Mouse (Mus musculus): ENCODE measurements around the gene Tceal9. TPM values are rescaled to one million over a fixed set of nuclear protein-coding genes. Genes with fewer than 3 reads are reported as not detected.
"Not testable (repeated sequence)": the region's sequence is repeated elsewhere in the genome, so short reads cannot be mapped to it uniquely, and the experiment has no call there.

Tceal9 gene
- 327 and 338 TPM in 2 replicates for polyA plus RNA-seq (2016; fragmentation: Nextera tagmentation; extraction: Ambion mirVana)

DNA sequence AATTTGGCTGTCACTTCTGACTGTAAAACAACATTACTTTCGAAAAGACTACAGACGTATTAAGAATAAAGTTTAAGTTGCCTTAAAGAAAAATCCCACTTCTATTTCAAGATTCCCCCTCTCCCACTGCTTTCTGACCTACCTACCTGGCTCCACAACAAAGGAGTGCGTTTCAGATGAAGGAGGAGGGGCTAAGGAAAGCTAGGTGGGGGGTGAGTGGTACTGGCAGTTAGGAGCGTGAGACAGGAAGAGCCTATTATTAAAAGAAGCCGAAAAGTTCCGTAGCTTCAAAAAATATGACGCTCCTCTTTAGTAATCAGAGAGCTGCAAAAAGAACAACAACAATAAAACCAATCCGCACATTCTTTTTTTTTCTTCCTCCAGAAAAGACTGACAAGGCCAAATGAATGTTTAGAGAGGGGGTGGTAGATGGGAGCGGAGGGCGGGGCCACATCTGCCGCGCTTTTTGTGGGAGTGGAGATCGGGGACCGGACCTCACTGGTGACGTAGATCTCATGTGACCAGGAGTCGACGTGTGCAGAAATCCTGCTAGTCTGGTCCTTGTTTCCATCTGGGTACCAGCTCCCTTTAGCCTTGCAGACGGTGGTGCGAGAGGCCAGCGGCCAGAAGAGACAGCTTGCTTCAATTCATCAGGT lies at the start of gene Tceal9:
Gene Tceal9, plus strand, starts transcription at position 506 of the 656 bp plus-strand sequence.
- Histone ChIP-seq H3K9me3 (no peaks in the 10 kb centered on the region), H3K36me3 (no peaks in the 10 kb centered on the region; the same call in 1 of the 2 replicates), H3K4me3 (peak within 1 kb of the TSS; percentile 55), H3K4me2 (replicated peaks) (peak within 1 kb of the TSS; percentile 56), H3K27me3 (replicated peaks) (no peaks in the 10 kb centered on the region), H3K27ac (0 out of 2 replicates have a peak within 1 kb of the TSS, but pooled peaks have one; percentile 12), H3K4me1 (no peaks in the 10 kb centered on the region; the same call in 1 of the 2 replicates), H3K9ac (peak within 1 kb of the TSS; percentile 60)
- ATAC-seq (ENCODE audit: low FRiP score, low read depth): peak; percentile 95
- WGBS: 34% methylated on average over 20 of the region's 20 CpGs

DNA sequence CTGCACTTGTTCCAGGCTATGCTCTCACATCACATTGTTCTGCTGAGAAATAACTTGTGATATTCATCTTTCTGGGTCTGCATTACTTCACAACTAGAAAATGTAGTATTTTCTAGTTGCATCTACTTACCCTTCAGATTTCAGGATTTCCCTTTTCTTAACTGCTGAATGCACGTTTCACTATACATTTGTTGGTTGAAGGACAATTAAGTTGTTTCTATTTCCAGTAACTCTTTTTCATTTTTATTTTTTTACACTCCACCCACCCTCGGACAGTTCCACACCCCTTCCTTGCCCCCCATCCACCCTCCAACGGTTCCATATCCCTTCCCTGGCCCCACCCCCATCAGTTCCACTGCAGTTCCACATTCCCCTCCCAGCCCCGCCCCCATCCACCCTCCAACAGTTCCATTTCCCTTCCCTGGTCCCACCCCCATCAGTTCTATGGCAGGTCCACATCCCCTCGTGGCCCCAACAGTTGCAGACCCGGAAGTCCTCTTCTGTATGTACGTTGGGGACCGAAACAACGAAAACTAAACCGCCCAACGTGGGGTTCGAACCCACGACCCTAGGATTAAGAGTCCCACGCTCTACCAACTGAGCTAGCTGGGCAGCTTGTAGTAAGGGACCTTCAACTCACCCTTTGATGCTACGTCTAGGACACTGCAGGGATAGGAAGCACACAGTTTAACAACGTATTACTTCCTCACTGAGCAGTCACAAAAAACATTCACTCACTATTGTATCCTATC lies 49.5 kb upstream of the Tceal9 start:
- Histone ChIP-seq H3K27ac (no peak overlapping the region), H3K9me3 (no peaks in the 10 kb centered on the region), H3K36me3 (no peaks in the 10 kb centered on the region), H3K4me2 (replicated peaks) (no peak overlapping the region), H3K4me3 (no peak overlapping the region), H3K9ac (no peak overlapping the region), H3K27me3 (replicated peaks) (no peaks in the 10 kb centered on the region), H3K4me1 (no peaks in the 10 kb centered on the region)
- ATAC-seq (ENCODE audit: low FRiP score, low read depth): no peak
- 82% methylated on average over 15 of the region's 16 CpGs for WGBS

DNA sequence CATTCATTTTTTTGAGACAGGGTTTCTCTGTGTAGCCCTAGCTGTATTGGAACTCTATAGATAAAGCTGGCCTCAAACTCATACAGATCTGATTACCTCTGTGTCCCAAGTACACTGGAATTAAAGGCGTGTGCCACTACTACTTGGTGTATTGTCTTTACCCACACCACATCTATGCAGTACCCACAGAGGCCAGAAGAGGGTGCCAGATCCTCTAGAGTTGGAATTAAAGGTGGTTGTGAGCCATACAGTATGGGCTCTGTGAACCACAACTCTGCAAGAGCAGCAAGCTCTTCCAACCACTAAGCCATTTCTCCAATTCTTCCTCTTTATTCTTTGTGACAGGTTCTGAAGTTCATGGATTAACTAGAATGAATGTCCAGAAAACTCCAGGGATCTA lies 48.0 kb upstream of the Tceal9 start:
- no peak overlapping the region for H3K27ac ChIP-seq
- H3K4me2 ChIP-seq (replicated peaks): no peak overlapping the region
- WGBS: 53% methylated on average over 1 of the region's 1 CpGs
- no peak for ATAC-seq (ENCODE audit: low FRiP score, low read depth)
- no peak overlapping the region for H3K9ac ChIP-seq
- H3K9me3 ChIP-seq: no peaks in the 10 kb centered on the region
- H3K4me3 ChIP-seq: no peak overlapping the region
- H3K27me3 ChIP-seq (replicated peaks): no peaks in the 10 kb centered on the region
- H3K4me1 ChIP-seq: no peaks in the 10 kb centered on the region
- H3K36me3 ChIP-seq: no peaks in the 10 kb centered on the region

- peak; percentile 69 for ATAC-seq (ENCODE audit: low FRiP score, low read depth)
- H3K9me3 ChIP-seq: no peaks in the 10 kb centered on the region
- WGBS: 22% methylated on average over 7 of the region's 7 CpGs
- H3K27ac ChIP-seq: no peak overlapping the region
- H3K4me2 ChIP-seq (replicated peaks): peak overlapping the region; percentile 58
- no peaks in the 10 kb centered on the region for H3K4me1 ChIP-seq
- peak overlapping the region; percentile 38; the same call in 1 of the 2 replicates for H3K9ac ChIP-seq
- H3K4me3 ChIP-seq: peak overlapping the region; percentile 39
- H3K27me3 ChIP-seq (replicated peaks): no peaks in the 10 kb centered on the region
- H3K36me3 ChIP-seq: no peaks in the 10 kb centered on the region
Measured at GRCm38 (mm10) chrX:136203257-136203656, 41.6 kb upstream of the Tceal9 start.

- H3K27ac ChIP-seq: no peak within 1 kb of the TSS
- 15% methylated on average over 9 of the region's 9 CpGs for WGBS
- ATAC-seq (ENCODE audit: low FRiP score, low read depth): peak; percentile 89
- no peaks in the 10 kb centered on the region for H3K27me3 ChIP-seq (replicated peaks)
- no peaks in the 10 kb centered on the region for H3K36me3 ChIP-seq
- H3K9me3 ChIP-seq: no peaks in the 10 kb centered on the region
- peak within 1 kb of the TSS; percentile 58 for H3K4me2 ChIP-seq (replicated peaks)
- peak within 1 kb of the TSS; percentile 39 for H3K4me3 ChIP-seq
- H3K4me1 ChIP-seq: no peaks in the 10 kb centered on the region
- H3K9ac ChIP-seq: peak within 1 kb of the TSS; percentile 38; the same call in 1 of the 2 replicates
Measured at GRCm38 (mm10) chrX:136203664-136204066, 41.2 kb upstream of the Tceal9 start, which contains the start of gene Tceal5. Gene Tceal5, minus strand, starts transcription at chrX:136203876.

- WGBS: 81% methylated on average over 6 of the region's 6 CpGs
- Histone ChIP-seq H3K27ac (no peak overlapping the region), H3K9me3 (no peaks in the 10 kb centered on the region), H3K4me3 (no peak overlapping the region), H3K36me3 (no peaks in the 10 kb centered on the region), H3K27me3 (replicated peaks) (no peaks in the 10 kb centered on the region), H3K4me1 (no peaks in the 10 kb centered on the region), H3K4me2 (replicated peaks) (no peak overlapping the region), H3K9ac (no peak overlapping the region)
- ATAC-seq (ENCODE audit: low FRiP score, low read depth): no peak
Measured at GRCm38 (mm10) chrX:136204406-136204805, 40.5 kb upstream of the Tceal9 start.

- Histone ChIP-seq H3K9me3 (no peaks in the 10 kb centered on the region), H3K9ac (no peak overlapping the region), H3K4me1 (no peaks in the 10 kb centered on the region), H3K36me3 (no peaks in the 10 kb centered on the region), H3K4me2 (replicated peaks) (no peak overlapping the region), H3K27me3 (replicated peaks) (no peaks in the 10 kb centered on the region), H3K4me3 (no peak overlapping the region), H3K27ac (no peak overlapping the region)
- WGBS: 88% methylated on average over 2 of the region's 2 CpGs
- no peak for ATAC-seq (ENCODE audit: low FRiP score, low read depth)
Measured at GRCm38 (mm10) chrX:136213396-136213795, 31.5 kb upstream of the Tceal9 start.

GRCm38 (mm10) chrX:136214729-136215677 lies 29.9 kb upstream of the Tceal9 start, which contains the start of the genes Tceal7 and Bex1:
Gene Tceal7, plus strand, starts transcription at chrX:136214779.
Gene Bex1, minus strand, starts transcription at chrX:136215513.
- not testable (repeated sequence) for H3K9me3 ChIP-seq

DNA sequence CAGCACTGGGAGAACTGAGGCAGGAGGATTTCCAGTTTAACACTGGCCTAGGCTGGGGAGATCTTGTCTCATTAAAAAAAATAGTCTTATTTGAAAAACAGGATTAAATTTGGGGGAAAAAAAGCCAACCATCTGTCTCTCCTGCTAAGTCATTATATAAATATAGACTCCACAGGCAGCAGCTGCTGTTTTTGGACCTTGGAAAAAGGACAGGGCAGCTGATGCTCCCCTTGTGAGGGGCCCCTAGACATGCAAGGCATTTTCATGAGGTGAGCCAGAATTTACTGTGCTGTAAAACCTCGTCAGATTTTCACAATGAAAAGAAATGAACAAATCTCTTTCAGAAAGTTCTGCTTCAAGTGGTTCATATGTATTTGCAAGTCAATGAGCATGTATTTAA lies 28.6 kb upstream of the Tceal9 start:
- Histone ChIP-seq H3K4me3 (no peak overlapping the region), H3K27me3 (replicated peaks) (no peaks in the 10 kb centered on the region), H3K9me3 (no peaks in the 10 kb centered on the region), H3K27ac (no peak overlapping the region), H3K9ac (no peak overlapping the region), H3K4me1 (no peaks in the 10 kb centered on the region), H3K36me3 (no peaks in the 10 kb centered on the region), H3K4me2 (replicated peaks) (no peak overlapping the region)
- WGBS: 50% methylated on average over 1 of the region's 1 CpGs
- ATAC-seq (ENCODE audit: low FRiP score, low read depth): no peak

More at GRCm38 (mm10) chrX:136214729-136215677, 29.9 kb upstream of the Tceal9 start, which contains the start of the genes Tceal7 and Bex1:
- Histone ChIP-seq H3K9ac (0 out of 2 replicates have a peak within 1 kb of the TSS, but pooled peaks have one; percentile 29), H3K4me3 (peak within 1 kb of the TSS; percentile 41), H3K4me2 (replicated peaks) (peak within 1 kb of the TSS; percentile 53)
- ATAC-seq (ENCODE audit: low FRiP score, low read depth): peak; percentile 90
- not testable (repeated sequence) for H3K36me3 ChIP-seq; H3K27ac ChIP-seq; H3K4me1 ChIP-seq; H3K27me3 ChIP-seq (replicated peaks)
- 22% methylated on average over 16 of the region's 67 CpGs for WGBS

DNA sequence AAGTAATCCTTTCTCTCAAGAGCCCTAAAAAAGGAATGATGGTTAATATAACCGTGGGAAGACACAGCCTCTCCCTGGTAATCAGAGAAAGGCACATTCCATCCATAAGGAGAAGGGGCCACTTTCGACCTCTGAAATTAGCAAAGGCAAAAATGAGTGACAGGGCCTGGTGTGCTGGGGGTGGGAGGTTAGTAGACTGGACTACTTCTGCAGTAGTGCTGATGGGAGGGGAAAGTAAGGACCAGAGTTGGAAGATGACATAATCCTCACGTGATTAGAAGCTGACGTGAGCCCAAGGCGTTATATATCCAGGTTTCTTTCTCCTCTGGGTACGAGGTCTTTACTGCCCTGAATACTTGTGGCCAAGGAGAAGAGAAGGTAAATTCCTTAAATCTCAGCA lies 21.2 kb upstream of the Tceal9 start:
- H3K27ac ChIP-seq: no peak overlapping the region
- H3K36me3 ChIP-seq: no peaks in the 10 kb centered on the region
- no peaks in the 10 kb centered on the region for H3K4me1 ChIP-seq
- H3K4me3 ChIP-seq: no peak overlapping the region
- ATAC-seq (ENCODE audit: low FRiP score, low read depth): no peak
- 73% methylated on average over 6 of the region's 6 CpGs for WGBS
- no peaks in the 10 kb centered on the region for H3K27me3 ChIP-seq (replicated peaks)
- no peaks in the 10 kb centered on the region for H3K9me3 ChIP-seq
- H3K4me2 ChIP-seq (replicated peaks): no peak overlapping the region
- no peak overlapping the region for H3K9ac ChIP-seq

- Histone ChIP-seq H3K9ac (no peak overlapping the region), H3K4me3 (no peak overlapping the region), H3K4me2 (replicated peaks) (no peak overlapping the region), H3K4me1 (no peaks in the 10 kb centered on the region), H3K36me3 (no peaks in the 10 kb centered on the region), H3K9me3 (no peaks in the 10 kb centered on the region), H3K27me3 (replicated peaks) (no peaks in the 10 kb centered on the region), H3K27ac (no peak overlapping the region)
- WGBS: 51% methylated on average over 5 of the region's 5 CpGs
- no peak for ATAC-seq (ENCODE audit: low FRiP score, low read depth)
Measured at GRCm38 (mm10) chrX:136227768-136228167, 17.1 kb upstream of the Tceal9 start.

All from neural tube, embryonic 12.5 days (tissue).